Mouse (Mus musculus): ENCODE measurements around the gene Hoxc10. TPM values are rescaled to one million over a fixed set of nuclear protein-coding genes. Genes with fewer than 3 reads are reported as not detected.

The Hoxc10 gene
- polyA plus RNA-seq, 1 experiment from 2014 or later: 0.10 TPM

DNA sequence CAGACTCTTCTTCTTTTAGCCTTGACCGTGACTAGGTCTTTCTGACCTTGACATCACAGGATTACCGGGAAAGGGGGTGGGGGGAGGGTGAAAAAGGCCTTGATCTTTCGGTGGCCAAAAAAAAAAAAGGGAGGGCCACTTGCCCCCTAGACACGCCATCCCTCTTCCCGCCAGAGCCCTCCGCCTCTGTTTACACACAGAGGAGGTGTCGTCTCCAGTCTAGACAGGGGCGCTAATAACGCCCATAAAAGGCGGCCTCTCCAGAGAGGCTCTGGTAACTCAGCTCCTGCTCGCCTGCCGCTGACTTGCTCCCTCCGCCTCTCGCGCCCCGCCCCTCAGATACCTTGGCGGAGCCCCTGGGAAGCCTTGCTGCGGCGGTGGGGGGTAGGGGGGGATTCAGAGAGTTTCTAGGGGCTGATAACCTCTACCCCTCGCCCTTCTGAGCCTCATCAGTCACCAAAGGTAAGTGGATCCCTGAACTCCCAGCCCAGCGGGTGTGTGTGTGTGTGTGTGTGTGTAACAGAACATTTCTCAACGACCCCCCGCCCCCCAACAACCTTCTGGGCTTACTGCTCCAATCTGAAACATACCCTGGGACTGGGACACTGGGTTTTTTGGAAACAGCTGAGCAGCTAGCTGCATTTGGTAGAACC, 34.8 kb upstream of the Hoxc10 start:
- Histone ChIP-seq H3K36me3 (no peaks in the 10 kb centered on the region), H3K27me3 (peaks cover 100% of the 10 kb centered on the region), H3K4me3 (no peak overlapping the region), H3K27ac (no peak overlapping the region), H3K9ac (no peak overlapping the region), H3K4me1 (peaks cover 3% of the 10 kb centered on the region; the same call in 1 of the 2 replicates), H3K4me2 (no peak overlapping the region), H3K9me3 (no peaks in the 10 kb centered on the region)
- WGBS: 1% methylated on average over 23 of the region's 23 CpGs
- no peak for ATAC-seq (ENCODE audit: insufficient number of reproducible peaks, insufficient read depth, low FRiP score, low TSS enrichment, low read depth)

DNA sequence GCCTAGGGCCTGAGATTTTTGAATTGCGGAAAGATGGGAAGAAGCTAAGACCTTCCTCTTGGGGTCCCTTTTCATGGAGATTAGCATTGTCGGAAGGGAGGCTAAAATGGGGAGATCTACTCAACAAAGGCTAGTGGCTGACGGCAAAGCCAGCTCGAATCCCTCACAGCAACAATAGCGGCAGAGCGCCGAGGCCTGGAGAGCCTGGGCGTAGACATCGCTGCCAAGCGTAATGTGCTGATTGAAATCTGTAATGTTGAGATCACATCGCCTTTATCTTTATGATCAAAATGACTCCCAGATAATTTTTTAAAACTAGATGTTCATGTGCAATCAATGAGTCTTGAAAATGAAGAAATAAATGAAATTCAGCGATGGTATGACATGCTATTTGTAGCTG, 32.2 kb upstream of the Hoxc10 start:
- Histone ChIP-seq H3K9me3 (no peaks in the 10 kb centered on the region), H3K27me3 (peaks cover 100% of the 10 kb centered on the region), H3K36me3 (no peaks in the 10 kb centered on the region), H3K4me2 (no peak overlapping the region), H3K4me1 (peaks cover 3% of the 10 kb centered on the region; the same call in 1 of the 2 replicates), H3K4me3 (no peak overlapping the region), H3K27ac (no peak overlapping the region), H3K9ac (no peak overlapping the region)
- 2% methylated on average over 12 of the region's 12 CpGs for WGBS
- no peak for ATAC-seq (ENCODE audit: insufficient number of reproducible peaks, insufficient read depth, low FRiP score, low TSS enrichment, low read depth)

DNA sequence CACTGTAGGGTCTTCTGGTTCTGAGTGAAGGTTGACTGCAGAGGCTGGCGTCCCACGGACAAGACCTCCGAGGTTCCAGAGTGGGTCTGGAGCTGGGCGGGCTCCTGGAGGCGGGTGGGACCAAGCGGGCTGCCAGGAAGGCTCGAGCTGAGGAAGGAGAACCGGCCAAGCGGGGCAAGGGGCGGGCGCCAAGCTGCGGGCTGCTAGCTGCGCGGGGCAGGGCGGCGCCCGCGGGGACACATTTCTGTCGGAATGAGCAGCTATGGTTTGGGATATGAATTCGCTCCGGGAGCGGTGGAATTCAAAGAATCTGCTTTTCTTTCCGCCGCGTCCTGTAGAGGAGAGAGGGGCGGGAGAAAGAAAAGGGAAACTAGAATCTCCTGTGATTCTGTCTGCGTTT, 31.7 kb upstream of the Hoxc10 start:
- H3K27ac ChIP-seq: no peak overlapping the region
- under 1% methylated on average over 27 of the region's 27 CpGs for WGBS
- peaks cover 3% of the 10 kb centered on the region; the same call in 1 of the 2 replicates for H3K4me1 ChIP-seq
- peak overlapping the region; percentile 26; the same call in 1 of the 2 replicates for H3K4me2 ChIP-seq
- H3K4me3 ChIP-seq: no peak overlapping the region
- no peak for ATAC-seq (ENCODE audit: insufficient number of reproducible peaks, insufficient read depth, low FRiP score, low TSS enrichment, low read depth)
- H3K36me3 ChIP-seq: no peaks in the 10 kb centered on the region
- H3K9ac ChIP-seq: no peak overlapping the region
- peaks cover 100% of the 10 kb centered on the region for H3K27me3 ChIP-seq
- H3K9me3 ChIP-seq: no peaks in the 10 kb centered on the region

DNA sequence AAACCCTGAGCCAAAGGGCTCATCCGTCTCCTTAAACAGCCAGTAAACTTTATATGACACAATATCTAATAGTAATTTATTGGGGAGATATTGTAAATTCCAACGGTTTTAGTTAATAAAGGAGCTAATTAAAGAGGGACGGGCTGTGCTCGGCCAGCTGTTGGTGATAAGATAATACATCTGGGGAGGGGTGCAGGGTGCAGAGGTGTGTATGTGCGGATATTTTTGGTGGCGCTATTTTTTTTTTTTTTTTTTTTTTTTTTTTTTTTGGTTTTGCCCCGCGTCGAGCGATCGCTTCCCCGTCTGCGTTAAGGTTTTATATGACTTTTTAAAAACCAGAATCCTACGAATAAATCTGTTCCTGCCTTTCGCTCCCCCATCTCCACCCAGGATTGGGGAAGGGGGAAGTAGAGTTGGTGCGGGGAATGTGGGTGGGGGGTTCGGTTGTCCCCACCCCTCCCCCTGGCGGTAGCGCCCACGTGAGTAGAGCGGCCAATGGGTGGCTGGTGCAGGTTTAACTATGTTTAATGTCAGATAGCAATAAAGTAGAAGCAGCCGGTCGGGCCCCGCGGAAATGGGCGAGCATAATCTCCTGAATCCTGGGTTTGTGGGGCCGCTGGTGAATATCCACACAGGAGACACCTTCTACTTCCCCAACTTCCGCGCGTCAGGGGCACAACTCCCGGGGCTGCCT, 30.2 kb upstream of the Hoxc10 start, which contains the start of gene Hoxc12:
Gene Hoxc12, plus strand, starts transcription at position 479 of the 694 bp plus-strand sequence.
- no peak within 1 kb of the TSS for H3K27ac ChIP-seq
- no peaks in the 10 kb centered on the region for H3K9me3 ChIP-seq
- no peak within 1 kb of the TSS for H3K9ac ChIP-seq
- under 1% methylated on average over 31 of the region's 31 CpGs for WGBS
- no peaks in the 10 kb centered on the region for H3K36me3 ChIP-seq
- 0 out of 2 replicates have a peak within 1 kb of the TSS, but pooled peaks have one; percentile 4 for H3K4me3 ChIP-seq
- H3K4me1 ChIP-seq: peaks cover 3% of the 10 kb centered on the region; the same call in 1 of the 2 replicates
- ATAC-seq (ENCODE audit: insufficient number of reproducible peaks, insufficient read depth, low FRiP score, low TSS enrichment, low read depth): no peak
- H3K27me3 ChIP-seq: peaks cover 100% of the 10 kb centered on the region
- no peak within 1 kb of the TSS for H3K4me2 ChIP-seq

DNA sequence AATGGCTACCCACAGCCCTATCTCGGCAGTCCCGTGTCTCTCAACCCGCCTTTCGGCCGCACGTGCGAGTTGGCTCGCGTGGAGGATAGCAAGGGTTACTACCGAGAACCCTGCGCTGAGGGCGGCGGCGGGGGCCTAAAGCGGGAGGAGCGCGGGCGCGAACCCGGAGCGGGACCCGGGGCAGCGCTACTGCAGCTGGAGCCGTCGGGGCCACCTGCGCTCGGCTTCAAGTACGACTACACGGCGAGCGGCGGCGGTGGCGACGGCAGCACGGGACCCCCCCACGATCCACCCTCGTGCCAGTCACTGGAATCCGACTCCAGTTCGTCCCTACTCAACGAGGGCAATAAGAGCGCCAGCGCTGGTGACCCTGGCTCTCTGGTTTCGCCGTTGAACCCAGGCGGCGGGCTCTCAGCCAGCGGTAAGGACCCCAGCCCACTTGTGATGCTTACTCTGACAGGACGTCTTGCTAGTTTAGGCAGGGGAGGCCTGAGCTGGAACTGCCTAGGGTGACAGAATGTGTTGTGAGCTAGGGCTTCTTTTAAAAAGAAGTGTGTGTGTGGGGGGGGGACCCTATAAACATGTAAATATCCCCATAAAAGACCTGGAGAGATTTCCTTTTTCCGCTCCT, 29.4 kb upstream of the Hoxc10 start:
- no peak overlapping the region for H3K27ac ChIP-seq
- H3K4me3 ChIP-seq: 0 out of 2 replicates have a peak overlapping the region, but pooled peaks have one; percentile 4
- no peak for ATAC-seq (ENCODE audit: insufficient number of reproducible peaks, insufficient read depth, low FRiP score, low TSS enrichment, low read depth)
- under 1% methylated on average over 50 of the region's 50 CpGs for WGBS
- H3K4me1 ChIP-seq: peaks cover 3% of the 10 kb centered on the region; the same call in 1 of the 2 replicates
- H3K9me3 ChIP-seq: no peaks in the 10 kb centered on the region
- H3K36me3 ChIP-seq: no peaks in the 10 kb centered on the region
- no peak overlapping the region for H3K4me2 ChIP-seq
- no peak overlapping the region for H3K9ac ChIP-seq
- peaks cover 100% of the 10 kb centered on the region for H3K27me3 ChIP-seq

DNA sequence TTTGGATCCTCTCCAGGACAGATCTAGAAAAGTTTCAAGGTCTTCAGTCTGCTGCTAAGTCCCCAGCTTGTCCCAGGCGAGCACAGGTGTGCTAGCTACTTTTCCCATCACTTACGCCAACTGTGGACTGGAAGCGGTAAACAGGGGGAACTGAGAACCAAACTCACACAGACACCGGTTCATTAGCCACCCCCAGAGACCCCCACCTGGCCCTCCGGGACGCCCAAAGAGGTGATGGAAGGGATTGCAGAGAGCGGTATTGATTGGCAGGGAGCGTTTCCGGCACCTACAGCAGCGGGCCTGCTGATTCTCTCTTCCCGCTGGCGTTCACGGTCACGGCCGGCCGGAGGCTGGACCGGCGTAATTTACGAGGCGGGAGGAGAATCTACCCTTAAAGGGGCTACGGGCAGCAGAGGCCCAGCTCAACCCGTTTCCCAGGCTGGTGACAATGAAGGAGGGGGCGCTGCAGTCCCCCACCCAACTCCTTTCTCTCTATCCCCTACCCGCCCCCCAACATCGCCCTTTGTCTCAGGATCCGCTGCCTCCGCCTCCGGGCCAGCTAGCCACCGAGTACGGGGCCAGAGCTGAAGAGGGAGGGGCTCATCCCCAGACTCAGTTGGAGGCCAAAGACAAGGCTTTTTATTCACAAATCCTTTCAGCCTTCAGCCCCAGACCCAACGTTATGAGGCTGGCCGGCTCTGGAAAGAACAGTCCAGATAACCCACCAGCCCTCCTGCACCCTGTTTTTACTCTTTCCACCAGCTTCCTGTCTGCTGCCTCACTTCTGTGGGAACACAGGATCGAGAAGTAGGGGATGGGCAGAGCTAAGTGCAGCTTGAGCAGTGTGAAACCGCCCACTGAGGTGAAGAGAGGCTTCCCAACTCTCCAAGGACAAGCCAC, 27.1 kb upstream of the Hoxc10 start:
- H3K4me3 ChIP-seq: no peak overlapping the region
- H3K36me3 ChIP-seq: no peaks in the 10 kb centered on the region
- no peak overlapping the region for H3K27ac ChIP-seq
- H3K9me3 ChIP-seq: no peaks in the 10 kb centered on the region
- no peak for ATAC-seq (ENCODE audit: insufficient number of reproducible peaks, insufficient read depth, low FRiP score, low TSS enrichment, low read depth)
- H3K9ac ChIP-seq: no peak overlapping the region
- peaks cover 3% of the 10 kb centered on the region; the same call in 1 of the 2 replicates for H3K4me1 ChIP-seq
- 2% methylated on average over 34 of the region's 34 CpGs for WGBS
- no peak overlapping the region for H3K4me2 ChIP-seq
- H3K27me3 ChIP-seq: peaks cover 100% of the 10 kb centered on the region

DNA sequence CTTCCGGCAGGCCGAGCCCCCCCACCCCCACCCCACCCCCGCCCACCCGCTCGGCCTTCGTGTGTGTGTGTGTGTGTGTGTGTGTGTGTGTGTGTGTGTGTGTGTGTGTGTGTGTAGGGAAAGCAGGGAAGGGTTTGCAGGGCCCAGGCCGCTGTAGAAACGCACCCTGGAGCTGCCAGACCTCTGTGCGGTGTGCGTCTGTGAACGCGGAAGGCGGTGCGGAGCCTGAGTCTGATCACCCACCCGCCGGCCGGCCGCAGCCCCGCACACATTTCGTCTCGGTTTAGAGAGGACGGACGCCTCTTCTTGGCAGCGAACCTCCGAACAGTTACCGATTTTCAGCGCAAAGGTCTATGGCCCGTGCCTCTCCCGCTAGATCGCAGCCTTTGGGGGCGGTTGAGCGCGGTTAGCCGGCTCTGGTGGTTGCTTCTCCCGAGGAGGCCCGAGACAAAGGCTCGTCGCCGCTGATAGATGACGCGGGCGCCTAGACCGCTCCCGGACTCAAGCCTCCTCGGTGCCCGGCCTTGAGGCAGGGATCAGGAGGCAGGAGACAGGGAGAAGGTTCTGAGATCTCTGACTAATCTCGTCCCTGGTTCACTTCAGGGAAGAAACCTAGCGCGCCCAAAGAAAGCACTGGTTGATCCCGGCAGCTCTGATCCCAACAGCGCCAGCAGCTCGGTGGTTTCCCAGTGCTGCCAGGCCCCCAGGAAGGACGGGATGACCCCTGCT, 23.7 kb upstream of the Hoxc10 start:
- no peak overlapping the region; the same call in 1 of the 2 replicates for H3K4me3 ChIP-seq
- no peaks in the 10 kb centered on the region for H3K4me1 ChIP-seq
- H3K4me2 ChIP-seq: no peak overlapping the region
- no peaks in the 10 kb centered on the region for H3K9me3 ChIP-seq
- no peaks in the 10 kb centered on the region for H3K36me3 ChIP-seq
- H3K27ac ChIP-seq: no peak overlapping the region
- no peak for ATAC-seq (ENCODE audit: insufficient number of reproducible peaks, insufficient read depth, low FRiP score, low TSS enrichment, low read depth)
- no peak overlapping the region for H3K9ac ChIP-seq
- H3K27me3 ChIP-seq: peaks cover 100% of the 10 kb centered on the region
- under 1% methylated on average over 50 of the region's 53 CpGs for WGBS

DNA sequence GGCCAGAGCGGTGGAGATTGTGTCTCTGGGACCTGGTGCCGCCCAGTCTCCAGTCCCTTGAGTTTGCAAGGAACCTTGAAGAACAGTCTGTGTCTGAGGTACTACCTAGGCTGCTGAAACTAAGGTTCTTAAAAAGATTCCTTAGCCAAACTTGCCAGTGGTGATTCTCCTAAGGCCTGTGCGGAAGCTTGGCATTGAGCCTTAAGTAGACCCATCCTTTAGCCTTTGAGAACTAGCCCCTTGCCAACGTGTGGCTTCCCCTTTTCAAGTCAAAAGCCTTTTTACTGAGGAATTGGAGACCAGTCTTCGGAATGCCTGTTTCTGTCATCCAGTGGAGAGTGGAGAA, 23.2 kb upstream of the Hoxc10 start:
- ATAC-seq (ENCODE audit: insufficient number of reproducible peaks, insufficient read depth, low FRiP score, low TSS enrichment, low read depth): no peak
- 4% methylated on average over 5 of the region's 5 CpGs for WGBS
- no peak overlapping the region for H3K9ac ChIP-seq
- H3K4me3 ChIP-seq: no peak overlapping the region
- peaks cover 100% of the 10 kb centered on the region for H3K27me3 ChIP-seq
- no peak overlapping the region for H3K4me2 ChIP-seq
- H3K9me3 ChIP-seq: no peaks in the 10 kb centered on the region
- H3K27ac ChIP-seq: no peak overlapping the region
- H3K36me3 ChIP-seq: no peaks in the 10 kb centered on the region
- no peaks in the 10 kb centered on the region for H3K4me1 ChIP-seq

DNA sequence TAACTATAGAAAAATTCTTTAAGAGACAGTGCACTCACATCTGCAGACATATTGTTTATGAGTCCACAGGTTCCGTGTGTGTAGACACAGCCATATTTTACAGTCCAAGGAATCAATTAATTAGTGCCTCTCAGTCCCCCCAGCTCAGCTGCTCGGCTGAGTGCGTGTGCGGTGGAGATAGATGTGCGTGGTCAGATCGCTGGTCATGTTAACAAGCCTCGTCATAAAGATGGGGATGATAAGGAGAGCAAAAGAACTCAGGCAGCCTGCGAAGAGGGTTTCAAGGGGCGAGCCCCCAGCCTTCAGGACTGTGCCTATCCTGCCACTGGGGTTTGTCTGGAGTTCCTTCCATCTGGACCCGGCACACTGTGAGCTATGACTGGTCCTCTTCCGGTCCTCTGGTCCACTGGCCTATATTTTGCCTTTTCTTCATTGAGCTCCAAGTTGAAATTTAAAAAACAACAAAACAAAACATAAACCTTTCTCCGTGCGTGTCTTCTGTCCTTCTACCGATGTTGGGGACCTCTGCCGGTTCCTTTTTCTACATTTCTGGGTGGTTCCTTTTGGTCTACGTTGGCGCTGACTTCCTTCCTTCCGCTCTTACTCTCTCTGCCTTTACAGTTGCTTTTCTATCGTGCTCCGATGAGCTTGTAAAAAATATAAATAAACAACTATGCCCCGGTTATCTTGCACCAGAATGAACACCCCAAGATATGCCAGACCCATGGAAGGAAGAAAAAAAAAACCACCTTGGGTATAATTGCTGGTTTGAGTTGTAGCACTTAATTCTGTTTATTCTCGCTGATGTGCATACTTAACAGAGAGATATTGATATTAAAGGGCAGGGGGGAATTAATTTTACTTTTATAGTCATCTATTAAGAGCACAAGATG, 21.2 kb upstream of the Hoxc10 start:
- H3K9ac ChIP-seq: no peak overlapping the region
- no peak for ATAC-seq (ENCODE audit: insufficient number of reproducible peaks, insufficient read depth, low FRiP score, low TSS enrichment, low read depth)

DNA sequence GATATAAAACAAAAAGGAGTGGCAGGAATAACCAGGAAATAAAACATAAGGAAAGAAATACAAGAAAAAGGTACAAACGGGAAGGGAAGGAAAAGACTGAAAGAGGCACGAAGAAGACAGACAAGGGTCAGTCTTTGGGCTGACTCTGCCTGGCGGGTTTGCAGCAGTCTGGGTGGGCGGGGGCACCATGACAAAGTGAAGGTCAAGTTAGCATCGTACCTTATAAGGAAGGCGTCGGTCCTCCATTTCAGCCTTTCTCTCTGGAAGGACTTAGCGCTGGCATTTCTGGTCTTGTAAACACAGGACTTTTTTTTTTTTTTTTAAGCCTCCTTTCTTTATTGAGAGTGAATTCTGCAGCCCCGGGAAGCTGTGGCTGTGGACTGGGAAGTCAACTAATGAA, 19.3 kb upstream of the Hoxc10 start:
- 4% methylated on average over 9 of the region's 9 CpGs for WGBS
- no peaks in the 10 kb centered on the region for H3K36me3 ChIP-seq
- no peak overlapping the region for H3K27ac ChIP-seq
- no peak overlapping the region for H3K9ac ChIP-seq
- peaks cover 100% of the 10 kb centered on the region for H3K27me3 ChIP-seq
- no peak overlapping the region for H3K4me3 ChIP-seq
- H3K4me2 ChIP-seq: no peak overlapping the region
- H3K9me3 ChIP-seq: no peaks in the 10 kb centered on the region
- no peak for ATAC-seq (ENCODE audit: insufficient number of reproducible peaks, insufficient read depth, low FRiP score, low TSS enrichment, low read depth)
- no peaks in the 10 kb centered on the region for H3K4me1 ChIP-seq

More for the DNA sequence above, 21.2 kb upstream of the Hoxc10 start:
- Histone ChIP-seq H3K4me1 (no peaks in the 10 kb centered on the region), H3K9me3 (no peaks in the 10 kb centered on the region), H3K4me2 (no peak overlapping the region), H3K4me3 (no peak overlapping the region), H3K36me3 (no peaks in the 10 kb centered on the region), H3K27ac (no peak overlapping the region), H3K27me3 (peaks cover 100% of the 10 kb centered on the region)
- WGBS: 9% methylated on average over 22 of the region's 22 CpGs

All from embryonic facial prominence, embryonic 13.5 days (tissue).